Mouse (Mus musculus) E14TG2a.4 (cell line): ENCODE data around the gene Rnf187.

Experiments
- H3K27me3 ChIP-seq: 2 replicates; pipeline ENCODE4 v1.6.1; 2014; ENCODE audit warnings: low read length, control low read depth; ENCODE audit not compliant: insufficient read depth
- H3K36me3 ChIP-seq: 2 replicates; pipeline ENCODE4 v1.6.1; 2014; ENCODE audit warnings: low read length, control low read depth; ENCODE audit not compliant: insufficient read depth
- H3K4me1 ChIP-seq: replicated peaks from 2 replicates; pipeline ENCODE4 v1.6.1; 2014; ENCODE audit warnings: low read depth, low read length, control low read depth
- H3K4me3 ChIP-seq: replicated peaks from 2 replicates; pipeline ENCODE4 v1.5.1; 2014; ENCODE audit warnings: mild to moderate bottlenecking, low read length
- H3K9me3 ChIP-seq: 2 replicates; pipeline ENCODE4 v1.6.1; 2014; ENCODE audit warnings: low read length, control low read depth
- CTCF ChIP-seq: conservative IDR thresholded peaks from 2 replicates; pipeline ENCODE4 v1.5.1; 2014; ENCODE audit warnings: low read length
- NANOG ChIP-seq: IDR thresholded peaks from 2 replicates; pipeline ENCODE4 v1.6.1; 2014; ENCODE audit warnings: borderline replicate concordance, low read length, mixed read lengths
- POU5F1 ChIP-seq: IDR thresholded peaks from 2 replicates; pipeline ENCODE4 v1.6.1; 2014; ENCODE audit warnings: low read length, borderline replicate concordance

Rnf187 gene

GRCm38 (mm10) chr11:58953351-58954169 is 14.8 kb upstream of the Rnf187 start:
- peaks cover 27% of the 10 kb centered on the region for H3K4me1 ChIP-seq
- H3K4me3 ChIP-seq: peak overlapping the region; percentile 84
- no peak for TF ChIP-seq CTCF
- H3K9me3 ChIP-seq: no peaks in the 10 kb centered on the region
- H3K27me3 ChIP-seq: peaks cover 51% of the 10 kb centered on the region
- H3K36me3 ChIP-seq: peaks cover 20% of the 10 kb centered on the region

GRCm38 (mm10) chr11:58951210-58951609 is 12.5 kb upstream of the Rnf187 start:
- H3K27me3 ChIP-seq: peaks cover 50% of the 10 kb centered on the region
- H3K9me3 ChIP-seq: no peaks in the 10 kb centered on the region
- H3K4me1 ChIP-seq: peaks cover 30% of the 10 kb centered on the region
- TF ChIP-seq CTCF: no peak
- no peak for TF ChIP-seq POU5F1
- TF ChIP-seq NANOG: no peak
- no peak overlapping the region for H3K4me3 ChIP-seq
- H3K36me3 ChIP-seq: peaks cover 3% of the 10 kb centered on the region; the same call in 1 of the 2 replicates

- Histone ChIP-seq H3K27me3 (peaks cover 64% of the 10 kb centered on the region), H3K4me3 (peak overlapping the region; percentile 78), H3K4me1 (peaks cover 22% of the 10 kb centered on the region), H3K36me3 (no peaks in the 10 kb centered on the region), H3K9me3 (no peaks in the 10 kb centered on the region)
- TF ChIP-seq POU5F1: no peak
- TF ChIP-seq NANOG: no peak
- TF ChIP-seq CTCF: no peak
Observed at GRCm38 (mm10) chr11:58949480-58950431, 11.0 kb upstream of the Rnf187 start.

- Histone ChIP-seq H3K36me3 (no peaks in the 10 kb centered on the region), H3K9me3 (no peaks in the 10 kb centered on the region), H3K4me3 (peak within 1 kb of the TSS; percentile 78), H3K27me3 (peaks cover 71% of the 10 kb centered on the region), H3K4me1 (peaks cover 21% of the 10 kb centered on the region)
- TF ChIP-seq NANOG (no peak), CTCF (no peak), POU5F1 (no peak)
Observed at GRCm38 (mm10) chr11:58948542-58949479, 10.1 kb upstream of the Rnf187 start, which contains the start of gene Hist3h2ba. TSS of gene Hist3h2ba (plus strand) at chr11:58948920.

- TF ChIP-seq POU5F1 (no peak), NANOG (no peak), CTCF (no peak)
- Histone ChIP-seq H3K4me3 (peak overlapping the region; percentile 78), H3K27me3 (peaks cover 66% of the 10 kb centered on the region), H3K9me3 (no peaks in the 10 kb centered on the region), H3K4me1 (peaks cover 20% of the 10 kb centered on the region), H3K36me3 (no peaks in the 10 kb centered on the region)
Observed at GRCm38 (mm10) chr11:58947798-58948528, 9.2 kb upstream of the Rnf187 start.

GRCm38 (mm10) chr11:58947306-58947705 is 8.6 kb upstream of the Rnf187 start:
- peaks cover 20% of the 10 kb centered on the region for H3K4me1 ChIP-seq
- TF ChIP-seq NANOG: no peak
- no peak for TF ChIP-seq CTCF
- TF ChIP-seq POU5F1: no peak
- H3K4me3 ChIP-seq: no peak overlapping the region
- peaks cover 64% of the 10 kb centered on the region for H3K27me3 ChIP-seq
- H3K36me3 ChIP-seq: no peaks in the 10 kb centered on the region
- no peaks in the 10 kb centered on the region for H3K9me3 ChIP-seq

- Histone ChIP-seq H3K9me3 (no peaks in the 10 kb centered on the region), H3K4me1 (peaks cover 17% of the 10 kb centered on the region), H3K36me3 (no peaks in the 10 kb centered on the region), H3K4me3 (no peak overlapping the region), H3K27me3 (peaks cover 40% of the 10 kb centered on the region)
- TF ChIP-seq POU5F1: no peak
- no peak for TF ChIP-seq NANOG
- no peak for TF ChIP-seq CTCF
Observed at GRCm38 (mm10) chr11:58944136-58944535, 5.4 kb upstream of the Rnf187 start.
